In the genomic region with DNA sequence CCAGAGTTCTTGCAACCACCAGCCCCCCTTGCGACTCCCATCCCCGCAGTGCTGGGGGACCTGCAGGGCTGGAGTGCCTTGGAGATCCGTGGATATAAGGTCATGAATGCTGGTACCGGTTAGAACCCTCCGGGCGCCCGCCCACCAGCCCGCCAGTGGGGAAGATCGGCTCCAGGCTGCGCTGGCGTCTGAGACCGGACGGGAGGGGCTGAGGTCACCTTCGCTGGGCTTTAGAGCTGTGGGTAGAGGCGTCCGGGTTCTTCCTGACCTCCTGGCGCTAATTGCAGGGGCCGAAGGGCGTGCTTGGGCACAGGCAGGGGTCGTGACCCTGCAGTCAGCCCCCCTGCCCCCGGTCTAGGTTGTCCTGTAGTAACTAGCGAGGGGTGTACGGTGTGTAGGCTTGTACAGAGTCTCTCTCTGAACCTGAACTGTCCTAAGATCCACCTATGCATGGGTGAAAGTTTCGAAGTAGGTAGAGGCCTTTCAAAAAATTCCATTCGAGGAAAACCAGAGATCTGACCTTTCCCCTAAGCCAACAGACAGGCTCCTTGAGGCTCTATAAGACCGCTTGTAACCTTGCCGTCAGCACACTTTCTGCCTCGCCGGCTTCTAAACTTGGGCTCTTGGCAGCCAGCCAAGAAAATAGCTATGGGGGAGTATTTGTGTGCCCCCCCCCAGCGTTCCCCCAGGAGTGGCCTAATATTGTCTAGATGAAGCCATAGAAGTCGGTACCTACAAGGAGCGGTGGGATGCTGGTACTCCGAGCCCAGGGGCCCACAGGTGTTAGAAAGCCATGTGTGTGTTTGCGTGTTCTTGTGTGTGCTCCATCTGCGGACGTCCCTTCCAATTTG, we compare ENCODE assay signal across 11 mouse cellular contexts. TPM values are rescaled to one million over a fixed set of nuclear protein-coding genes. Genes with fewer than 3 reads are reported as not detected.
DNase-seq lines count a peak whose midpoint lies in the region; ATAC-seq and TF ChIP-seq lines count a peak whose summit lies in the region.
"Had no signal": no experiment of that assay in that cellular context is flagged by ENCODE, and none has a peak within 500 bp of the region (broad histone marks: within the 10 kb centered on the region; RNA-seq: fewer than 3 reads in every experiment).

No protein-coding gene starts in this region.

- peak overlapping the region; percentile 36; the same call in 1 of the 2 replicates for H3K4me2 ChIP-seq in lung, postnatal 0 days (replicated peaks; ENCODE audit: low read depth, low read length)
- 0 out of 2 replicates have a peak overlapping the region, but pooled peaks have one; percentile 19 for H3K4me2 ChIP-seq in heart, embryonic 16.5 days (ENCODE audit: low read depth, low read length)
- H3K4me2 ChIP-seq in stomach, embryonic 14.5 days (replicated peaks; ENCODE audit: low read depth, low read length), result 0 out of 2 replicates have a peak overlapping the region, but pooled peaks have one; percentile 1

- no peak overlapping the region for H3K9ac ChIP-seq in lung, postnatal 0 days (replicated peaks; ENCODE audit: low read depth)
- no peak overlapping the region for H3K9ac ChIP-seq in heart, embryonic 16.5 days (ENCODE audit: low read length)
- H3K9ac ChIP-seq in stomach, embryonic 14.5 days (replicated peaks; ENCODE audit: low read depth, low read length), result no peak overlapping the region

- no peaks in the 10 kb centered on the region for H3K36me3 ChIP-seq in lung, postnatal 0 days (ENCODE audit: insufficient read depth, low read length)
- no peaks in the 10 kb centered on the region for H3K36me3 ChIP-seq in heart, embryonic 16.5 days (ENCODE audit: control insufficient read depth, insufficient read depth)
- H3K36me3 ChIP-seq in stomach, embryonic 14.5 days (ENCODE audit: control insufficient read depth, insufficient read depth, low read length), result no peaks in the 10 kb centered on the region

- no peaks in the 10 kb centered on the region for H3K9me3 ChIP-seq in lung, postnatal 0 days (ENCODE audit: low read length)
- H3K9me3 ChIP-seq in heart, embryonic 16.5 days (replicated peaks; ENCODE audit: control insufficient read depth, low read length), result no peaks in the 10 kb centered on the region
- H3K9me3 ChIP-seq in stomach, embryonic 14.5 days (ENCODE audit: control insufficient read depth, low read depth, low read length), result no peaks in the 10 kb centered on the region

- TF ChIP-seq EP300 in lung, postnatal 0 days (IDR thresholded peaks at IDR 0.05), result no peak

- DNase-seq in gastrocnemius, adult 2 months, result peak; percentile 30
- no peak for DNase-seq in gastrocnemius, postnatal 10 days
- DNase-seq in lung, postnatal 0 days (ENCODE audit: low spot score), result peak; percentile 35
- no peak for DNase-seq in lung, postnatal 36 days
- no peak for DNase-seq in right cerebral cortex, postnatal 25 days
- DNase-seq in layer of hippocampus, adult 11-12 months (ENCODE audit: low spot score), result no peak
- DNase-seq: layer of hippocampus, postnatal 36 days had no signal

- no peak for TF ChIP-seq CTCF in gastrocnemius, adult 2 months (IDR thresholded peaks at IDR 0.05)
- no peak for TF ChIP-seq CTCF in lung, postnatal 0 days (IDR thresholded peaks at IDR 0.05)

- H3K4me3 ChIP-seq in gastrocnemius, adult 2 months, result no peak overlapping the region
- H3K4me3 ChIP-seq in lung, postnatal 0 days (ENCODE audit: low read depth, low read length), result no peak overlapping the region
- H3K4me3 ChIP-seq in heart, embryonic 16.5 days (ENCODE audit: low read length), result no peak overlapping the region
- no peak overlapping the region for H3K4me3 ChIP-seq in stomach, embryonic 14.5 days (ENCODE audit: low read depth, low read length)

- WGBS in lung, postnatal 0 days, result 18% methylated on average over 36 of the region's 36 CpGs
- 7% methylated on average over 36 of the region's 36 CpGs for WGBS in heart, embryonic 16.5 days
- 11% methylated on average over 36 of the region's 36 CpGs for WGBS in stomach, embryonic 14.5 days

- no peak overlapping the region for H3K27ac ChIP-seq in gastrocnemius, adult 2 months
- no peak overlapping the region for H3K27ac ChIP-seq in lung, postnatal 0 days (ENCODE audit: low read length)
- no peak overlapping the region for H3K27ac ChIP-seq in heart, embryonic 16.5 days (ENCODE audit: low read length)
- H3K27ac ChIP-seq in stomach, embryonic 14.5 days (ENCODE audit: low read length), result no peak overlapping the region

- H3K4me1 ChIP-seq in lung, postnatal 0 days (ENCODE audit: insufficient read depth, low read depth, low read length), result no peaks in the 10 kb centered on the region; the same call in 1 of the 2 replicates
- H3K4me1 ChIP-seq in heart, embryonic 16.5 days (ENCODE audit: control insufficient read depth, insufficient read depth, low read length), result 0 out of 2 replicates have a peak, but pooled peaks cover 4% of the 10 kb centered on the region
- peaks cover 13% of the 10 kb centered on the region; the same call in 1 of the 2 replicates for H3K4me1 ChIP-seq in stomach, embryonic 14.5 days (ENCODE audit: control insufficient read depth, insufficient read depth, low read length)

- H3K27me3 ChIP-seq in lung, postnatal 0 days (replicated peaks; ENCODE audit: insufficient read depth, low read length), result peaks cover 16% of the 10 kb centered on the region
- H3K27me3 ChIP-seq in heart, embryonic 16.5 days (ENCODE audit: control insufficient read depth, insufficient read depth, low read length), result peaks cover 91% of the 10 kb centered on the region
- H3K27me3 ChIP-seq in stomach, embryonic 14.5 days (ENCODE audit: control insufficient read depth, insufficient read depth, low read length), result peaks cover 45% of the 10 kb centered on the region

- ATAC-seq in lung, postnatal 0 days, result peak; percentile 8; the same call in 1 of the 2 replicates
- no peak for ATAC-seq in heart, embryonic 16.5 days (replicated peaks; ENCODE audit: extremely low read depth, insufficient read depth, low FRiP score)
- ATAC-seq in stomach, embryonic 14.5 days (ENCODE audit: insufficient number of reproducible peaks, insufficient read depth, low FRiP score, low read depth), result no peak

- intact Hi-C loops in gastrocnemius, adult 2 months (cut with DNase I), result no loop called here

RNA-seq across cellular contexts. Expression of a gene that starts 16.8 kb away (rescaled TPM):
- total RNA-seq in gastrocnemius, adult 2 months (2021), result 1 to 10 TPM; 3.9 to 7.7 TPM
- total RNA-seq in gastrocnemius, postnatal 10 days (2021), result 1 to 10 TPM; 7.0 to 9.7 TPM
- 44.7 and 54.8 TPM in 2 replicates for polyA plus RNA-seq in lung, postnatal 0 days (2015; fragmentation: Nextera tagmentation; extraction: Ambion mirVana)
- 7.4 and 10.6 TPM in 2 replicates for polyA plus RNA-seq in heart, embryonic 16.5 days (2015; fragmentation: Nextera tagmentation; extraction: Ambion mirVana)
- polyA plus RNA-seq in stomach, embryonic 14.5 days (2014; fragmentation: Nextera tagmentation; extraction: Ambion mirVana), result 20.4 and 20.6 TPM in 2 replicates
- total RNA-seq: granulocyte monocyte progenitor cell, adult 5-6 weeks; monocyte, adult 5-6 weeks had no signal

Comparison
In these comparisons a context has a peak if more than half of its experiments do, and no peak if none do; other contexts are left out.
1. DNase-seq: peak in gastrocnemius, adult 2 months (single experiment) and lung, postnatal 0 days (single experiment); none in gastrocnemius, postnatal 10 days (single experiment), lung, postnatal 36 days (single experiment), right cerebral cortex, postnatal 25 days (single experiment) and layer of hippocampus, adult 11-12 months (single experiment).
2. Peak in every context shown above with its lines, with median percentiles within 50 percentile points of each other: H3K4me2 ChIP-seq.